Mouse (Mus musculus): ENCODE data around the gene Cdc14a. TPM values are rescaled to one million over a fixed set of nuclear protein-coding genes. Genes with fewer than 3 reads are reported as not detected.
A peak's percentile ranks its signal among the peaks of the same experiment; 100 is the strongest.

Cdc14a gene
- polyA plus RNA-seq, 1 experiment, result 8.0 TPM

DNA sequence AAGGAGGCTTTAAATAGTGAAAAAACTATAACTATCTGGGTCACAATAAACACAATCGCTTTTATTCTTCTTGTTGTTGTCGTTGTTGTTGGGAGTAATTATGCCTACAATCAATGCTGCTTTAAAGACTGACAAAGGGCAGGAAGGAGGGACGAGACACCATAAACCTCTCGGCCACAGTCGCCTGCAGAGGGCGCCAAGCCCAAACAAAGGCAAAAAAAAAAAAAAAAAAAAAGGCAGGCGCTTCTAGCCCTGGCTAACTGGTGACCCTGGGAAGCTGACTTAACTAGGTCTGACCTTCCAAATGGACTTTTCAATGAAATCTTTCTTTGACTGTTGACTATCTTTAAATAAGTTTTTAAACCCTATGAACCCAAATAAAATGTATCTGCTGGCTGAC lies 90.6 kb downstream of the Cdc14a start:
- DNase-seq, result peak; percentile 35
- WGBS, result 17% methylated on average over 7 of the region's 7 CpGs
- no peak overlapping the region for H3K27ac ChIP-seq (ENCODE audit: control insufficient read depth, insufficient read depth, low read length)
- H3K36me3 ChIP-seq (ENCODE audit: control insufficient read depth, insufficient read depth, low read length), result no peaks in the 10 kb centered on the region
- peaks cover 3% of the 10 kb centered on the region; the same call in 1 of the 2 replicates for H3K4me1 ChIP-seq (replicated peaks; ENCODE audit: control insufficient read depth, insufficient read depth, low read length)
- no peak overlapping the region for H3K4me3 ChIP-seq (ENCODE audit: control insufficient read depth, insufficient read depth, low read length)
- TF ChIP-seq POLR2A (IDR thresholded peaks at IDR 0.05; ENCODE audit: control insufficient read depth, extremely low read depth, insufficient read depth, low read length, poor library complexity), result no peak
- TF ChIP-seq CTCF (IDR thresholded peaks at IDR 0.05; ENCODE audit: borderline replicate concordance, control insufficient read depth, extremely low read depth, insufficient read depth, low read length, poor library complexity), result no peak
- H3K27me3 ChIP-seq (ENCODE audit: control insufficient read depth, insufficient read depth, low read length), result no peaks in the 10 kb centered on the region

DNA sequence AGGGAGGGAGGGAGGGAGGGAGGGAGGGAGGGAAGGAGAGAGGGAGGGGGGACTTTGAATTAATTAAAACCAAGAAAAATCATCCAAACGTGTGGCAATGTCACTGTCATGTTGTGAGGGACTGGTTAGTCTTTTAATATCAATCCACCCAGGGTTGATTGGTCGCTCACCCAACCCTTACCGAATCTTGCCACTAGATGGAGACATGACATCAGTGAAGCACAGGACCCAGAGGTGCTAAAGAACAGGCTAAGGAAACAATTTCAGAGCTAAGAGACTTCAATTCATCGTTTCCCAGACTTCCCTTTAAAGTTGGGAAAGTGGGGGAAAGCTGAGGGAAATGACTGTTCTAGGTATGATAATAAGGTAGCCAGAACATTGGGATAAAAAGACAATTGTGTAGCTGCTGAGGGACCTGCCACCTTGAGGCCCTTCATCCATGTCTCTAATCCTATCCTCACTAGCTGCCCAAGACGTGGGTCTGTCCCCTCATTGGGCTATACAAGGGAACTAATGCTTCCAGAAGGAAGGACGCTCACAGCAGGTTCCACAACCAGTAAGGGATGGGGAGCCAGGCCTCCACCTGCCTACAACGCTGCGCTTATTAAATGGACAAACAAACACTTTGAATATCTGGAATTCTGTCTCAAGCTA lies 91.9 kb downstream of the Cdc14a start:
- 51% methylated on average over 8 of the region's 8 CpGs for WGBS
- Histone ChIP-seq H3K36me3 (ENCODE audit: control insufficient read depth, insufficient read depth, low read length) (no peaks in the 10 kb centered on the region), H3K4me3 (ENCODE audit: control insufficient read depth, insufficient read depth, low read length) (no peak overlapping the region), H3K27ac (ENCODE audit: control insufficient read depth, insufficient read depth, low read length) (no peak overlapping the region), H3K4me1 (replicated peaks; ENCODE audit: control insufficient read depth, insufficient read depth, low read length) (peaks cover 4% of the 10 kb centered on the region; the same call in 1 of the 2 replicates), H3K27me3 (ENCODE audit: control insufficient read depth, insufficient read depth, low read length) (no peaks in the 10 kb centered on the region)
- DNase-seq, result peak; percentile 55
- no peak for TF ChIP-seq POLR2A (IDR thresholded peaks at IDR 0.05; ENCODE audit: control insufficient read depth, extremely low read depth, insufficient read depth, low read length, poor library complexity)
- TF ChIP-seq CTCF (IDR thresholded peaks at IDR 0.05; ENCODE audit: borderline replicate concordance, control insufficient read depth, extremely low read depth, insufficient read depth, low read length, poor library complexity), result no peak

DNA sequence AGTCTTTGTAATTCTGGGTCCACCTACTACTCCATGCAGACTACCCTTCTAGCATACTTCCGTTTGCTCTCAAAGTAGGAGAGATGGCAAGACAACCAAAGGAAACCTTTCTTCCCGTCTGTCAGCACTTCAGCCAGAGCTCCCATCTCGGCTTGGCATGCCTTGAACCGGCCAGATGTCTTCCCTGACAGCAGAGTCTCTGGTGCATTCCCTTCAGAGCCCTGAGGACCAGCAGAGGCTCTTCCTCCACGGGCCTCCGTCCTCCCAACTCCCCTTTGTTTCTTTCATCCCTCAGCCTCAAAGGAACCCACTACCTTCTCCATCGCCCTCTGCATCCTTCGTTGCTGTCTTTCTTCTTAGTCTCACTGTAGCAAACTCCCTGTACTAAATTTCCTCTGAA lies 93.9 kb downstream of the Cdc14a start:
- Histone ChIP-seq H3K36me3 (ENCODE audit: control insufficient read depth, insufficient read depth, low read length) (no peaks in the 10 kb centered on the region), H3K27ac (ENCODE audit: control insufficient read depth, insufficient read depth, low read length) (no peak overlapping the region), H3K4me1 (replicated peaks; ENCODE audit: control insufficient read depth, insufficient read depth, low read length) (peaks cover 6% of the 10 kb centered on the region; the same call in 1 of the 2 replicates), H3K27me3 (ENCODE audit: control insufficient read depth, insufficient read depth, low read length) (no peaks in the 10 kb centered on the region), H3K4me3 (ENCODE audit: control insufficient read depth, insufficient read depth, low read length) (no peak overlapping the region)
- WGBS, result 93% methylated on average over 8 of the region's 8 CpGs
- TF ChIP-seq POLR2A (IDR thresholded peaks at IDR 0.05; ENCODE audit: control insufficient read depth, extremely low read depth, insufficient read depth, low read length, poor library complexity) (no peak), CTCF (IDR thresholded peaks at IDR 0.05; ENCODE audit: borderline replicate concordance, control insufficient read depth, extremely low read depth, insufficient read depth, low read length, poor library complexity) (no peak)
- DNase-seq, result no peak

DNA sequence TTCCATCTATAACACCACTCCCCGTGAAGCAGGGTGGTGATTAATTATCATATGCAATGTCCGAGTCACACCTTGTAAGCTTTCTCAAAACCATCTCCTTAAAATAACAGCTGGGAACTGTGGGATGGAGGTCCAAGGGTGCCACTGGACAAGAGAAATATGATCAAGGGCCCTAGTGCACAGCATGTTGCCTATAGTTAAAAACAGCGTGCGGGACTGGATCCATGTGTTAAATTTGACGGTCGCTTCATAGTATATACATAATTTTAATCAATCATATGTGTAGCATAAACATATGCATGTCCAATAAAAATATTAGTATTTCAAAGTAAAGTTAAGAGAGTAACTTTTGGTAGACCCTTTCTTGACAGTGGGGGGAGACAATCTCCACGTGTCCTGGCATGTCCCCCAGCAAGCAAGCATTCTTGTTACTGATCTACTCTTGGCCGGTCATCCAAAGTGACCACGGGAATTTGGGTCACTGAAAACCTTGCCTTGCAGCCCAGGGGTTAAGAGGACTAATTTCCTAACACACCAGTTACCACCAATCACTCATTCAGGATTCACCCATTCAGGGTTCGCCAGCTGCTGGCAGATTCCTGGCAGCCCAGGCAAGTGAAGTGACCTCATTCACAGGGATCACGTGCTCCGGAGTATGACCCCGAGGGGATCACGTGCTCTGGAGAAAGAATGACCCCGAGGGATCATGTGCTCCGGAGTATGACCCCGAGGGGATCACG lies 94.6 kb downstream of the Cdc14a start:
- Histone ChIP-seq H3K27me3 (ENCODE audit: control insufficient read depth, insufficient read depth, low read length) (no peaks in the 10 kb centered on the region), H3K4me3 (ENCODE audit: control insufficient read depth, insufficient read depth, low read length) (no peak overlapping the region), H3K27ac (ENCODE audit: control insufficient read depth, insufficient read depth, low read length) (no peak overlapping the region), H3K36me3 (ENCODE audit: control insufficient read depth, insufficient read depth, low read length) (no peaks in the 10 kb centered on the region), H3K4me1 (replicated peaks; ENCODE audit: control insufficient read depth, insufficient read depth, low read length) (peaks cover 6% of the 10 kb centered on the region; the same call in 1 of the 2 replicates)
- no peak for TF ChIP-seq POLR2A (IDR thresholded peaks at IDR 0.05; ENCODE audit: control insufficient read depth, extremely low read depth, insufficient read depth, low read length, poor library complexity)
- TF ChIP-seq CTCF (IDR thresholded peaks at IDR 0.05; ENCODE audit: borderline replicate concordance, control insufficient read depth, extremely low read depth, insufficient read depth, low read length, poor library complexity), result no peak
- WGBS, result 94% methylated on average over 18 of the region's 18 CpGs
- DNase-seq, result no peak

GRCm38 (mm10) chr3:116327616-116328004 lies 96.2 kb downstream of the Cdc14a start:
- 76% methylated on average over 10 of the region's 10 CpGs for WGBS
- H3K36me3 ChIP-seq (ENCODE audit: control insufficient read depth, insufficient read depth, low read length), result no peaks in the 10 kb centered on the region
- TF ChIP-seq CTCF (IDR thresholded peaks at IDR 0.05; ENCODE audit: borderline replicate concordance, control insufficient read depth, extremely low read depth, insufficient read depth, low read length, poor library complexity) (no peak), POLR2A (IDR thresholded peaks at IDR 0.05; ENCODE audit: control insufficient read depth, extremely low read depth, insufficient read depth, low read length, poor library complexity) (no peak)

GRCm38 (mm10) chr3:116327001-116327615 lies 96.7 kb downstream of the Cdc14a start:
- TF ChIP-seq POLR2A (IDR thresholded peaks at IDR 0.05; ENCODE audit: control insufficient read depth, extremely low read depth, insufficient read depth, low read length, poor library complexity) (no peak), CTCF (IDR thresholded peaks at IDR 0.05; ENCODE audit: borderline replicate concordance, control insufficient read depth, extremely low read depth, insufficient read depth, low read length, poor library complexity) (peak; percentile 97)
- no peak overlapping the region for H3K4me3 ChIP-seq (ENCODE audit: control insufficient read depth, insufficient read depth, low read length)
- H3K4me1 ChIP-seq (replicated peaks; ENCODE audit: control insufficient read depth, insufficient read depth, low read length), result peaks cover 6% of the 10 kb centered on the region; the same call in 1 of the 2 replicates
- H3K27ac ChIP-seq (ENCODE audit: control insufficient read depth, insufficient read depth, low read length), result no peak overlapping the region
- no peaks in the 10 kb centered on the region for H3K27me3 ChIP-seq (ENCODE audit: control insufficient read depth, insufficient read depth, low read length)
- no peaks in the 10 kb centered on the region for H3K36me3 ChIP-seq (ENCODE audit: control insufficient read depth, insufficient read depth, low read length)
- DNase-seq, result peak; percentile 78
- 33% methylated on average over 23 of the region's 23 CpGs for WGBS

More at GRCm38 (mm10) chr3:116327616-116328004, 96.2 kb downstream of the Cdc14a start:
- DNase-seq, result no peak
- H3K27ac ChIP-seq (ENCODE audit: control insufficient read depth, insufficient read depth, low read length), result no peak overlapping the region
- H3K4me3 ChIP-seq (ENCODE audit: control insufficient read depth, insufficient read depth, low read length), result no peak overlapping the region
- peaks cover 6% of the 10 kb centered on the region; the same call in 1 of the 2 replicates for H3K4me1 ChIP-seq (replicated peaks; ENCODE audit: control insufficient read depth, insufficient read depth, low read length)
- no peaks in the 10 kb centered on the region for H3K27me3 ChIP-seq (ENCODE audit: control insufficient read depth, insufficient read depth, low read length)

Data from thymus, adult 2 months (tissue).